In genomic region chr13:72400677-72401076, GRCm38 (mm10) we compare ENCODE assay signal across 8 mouse cellular contexts.
DNase-seq lines count a peak whose midpoint lies in the region; ATAC-seq and TF ChIP-seq lines count a peak whose summit lies in the region.

No protein-coding gene starts in this region.

- H3K4me2 ChIP-seq in intestine, embryonic 14.5 days (ENCODE audit: low read length) = no peak overlapping the region
- H3K4me2 ChIP-seq in intestine, postnatal 0 days (replicated peaks; ENCODE audit: low read depth) = no peak overlapping the region
- peak overlapping the region; percentile 16; the same call in 1 of the 2 replicates for H3K4me2 ChIP-seq in hindbrain, embryonic 16.5 days (ENCODE audit: low read length)
- peak overlapping the region; percentile 34 for H3K4me2 ChIP-seq in limb, embryonic 15.5 days

- no peaks in the 10 kb centered on the region for H3K9me3 ChIP-seq in intestine, embryonic 14.5 days (ENCODE audit: control insufficient read depth, low read length)
- H3K9me3 ChIP-seq in intestine, postnatal 0 days (ENCODE audit: control insufficient read depth) = no peaks in the 10 kb centered on the region
- H3K9me3 ChIP-seq in embryonic facial prominence, embryonic 10.5 days = no peaks in the 10 kb centered on the region
- no peaks in the 10 kb centered on the region for H3K9me3 ChIP-seq in hindbrain, embryonic 16.5 days (ENCODE audit: control insufficient read depth, low read length)
- no peaks in the 10 kb centered on the region for H3K9me3 ChIP-seq in limb, embryonic 15.5 days

- H3K4me1 ChIP-seq in intestine, embryonic 14.5 days (replicated peaks; ENCODE audit: control insufficient read depth, insufficient read depth, low read length) = peaks cover 6% of the 10 kb centered on the region; the same call in 1 of the 2 replicates
- H3K4me1 ChIP-seq in intestine, postnatal 0 days (replicated peaks; ENCODE audit: control insufficient read depth, insufficient read depth, low read length) = no peaks in the 10 kb centered on the region
- peaks cover 29% of the 10 kb centered on the region for H3K4me1 ChIP-seq in embryonic facial prominence, embryonic 10.5 days
- peaks cover 7% of the 10 kb centered on the region for H3K4me1 ChIP-seq in hindbrain, embryonic 16.5 days (ENCODE audit: control insufficient read depth, insufficient read depth, low read depth, low read length)
- H3K4me1 ChIP-seq in limb, embryonic 15.5 days = peaks cover 12% of the 10 kb centered on the region; the same call in 1 of the 2 replicates

- no peaks in the 10 kb centered on the region for H3K27me3 ChIP-seq in intestine, embryonic 14.5 days (replicated peaks; ENCODE audit: control insufficient read depth, insufficient read depth, low read length)
- H3K27me3 ChIP-seq in intestine, postnatal 0 days (replicated peaks; ENCODE audit: control insufficient read depth, insufficient read depth, low read length) = no peaks in the 10 kb centered on the region
- H3K27me3 ChIP-seq in embryonic facial prominence, embryonic 10.5 days (replicated peaks; ENCODE audit: low read depth, poor library complexity, severe bottlenecking) = 0 out of 2 replicates have a peak, but pooled peaks cover 8% of the 10 kb centered on the region
- H3K27me3 ChIP-seq in hindbrain, embryonic 16.5 days (replicated peaks; ENCODE audit: control insufficient read depth, insufficient read depth, low read length) = no peaks in the 10 kb centered on the region; the same call in 1 of the 2 replicates
- no peaks in the 10 kb centered on the region for H3K27me3 ChIP-seq in limb, embryonic 15.5 days

- H3K36me3 ChIP-seq in intestine, embryonic 14.5 days (ENCODE audit: control insufficient read depth, insufficient read depth, low read length) = no peaks in the 10 kb centered on the region
- no peaks in the 10 kb centered on the region for H3K36me3 ChIP-seq in intestine, postnatal 0 days (ENCODE audit: control insufficient read depth, insufficient read depth)
- H3K36me3 ChIP-seq in embryonic facial prominence, embryonic 10.5 days (replicated peaks) = no peaks in the 10 kb centered on the region
- H3K36me3 ChIP-seq in hindbrain, embryonic 16.5 days (ENCODE audit: control insufficient read depth, insufficient read depth, low read length) = no peaks in the 10 kb centered on the region
- H3K36me3 ChIP-seq in limb, embryonic 15.5 days = no peaks in the 10 kb centered on the region

- no peak for ATAC-seq in intestine, embryonic 14.5 days (replicated peaks; ENCODE audit: low FRiP score, low TSS enrichment, low read depth)
- ATAC-seq in intestine, postnatal 0 days = no peak
- ATAC-seq in hindbrain, embryonic 16.5 days = peak; percentile 83
- ATAC-seq in limb, embryonic 15.5 days (ENCODE audit: insufficient number of reproducible peaks, low FRiP score, low TSS enrichment, low read depth) = peak; percentile 68; the same call in 1 of the 2 replicates

- no peak overlapping the region for H3K9ac ChIP-seq in intestine, embryonic 14.5 days (ENCODE audit: low read length)
- H3K9ac ChIP-seq in intestine, postnatal 0 days (ENCODE audit: low read depth, low read length) = no peak overlapping the region
- no peak overlapping the region for H3K9ac ChIP-seq in hindbrain, embryonic 16.5 days (ENCODE audit: low read depth, low read length)
- no peak overlapping the region for H3K9ac ChIP-seq in limb, embryonic 15.5 days

- TF ChIP-seq CTCF in intestine, postnatal 0 days (IDR thresholded peaks at IDR 0.05; ENCODE audit: low read depth) = no peak

- H3K27ac ChIP-seq in intestine, embryonic 14.5 days (ENCODE audit: low read depth) = no peak overlapping the region
- H3K27ac ChIP-seq in intestine, postnatal 0 days (ENCODE audit: low read depth, low read length) = no peak overlapping the region
- peak overlapping the region; percentile 67; the same call in 1 of the 2 replicates for H3K27ac ChIP-seq in embryonic facial prominence, embryonic 10.5 days (replicated peaks)
- H3K27ac ChIP-seq in hindbrain, embryonic 16.5 days (ENCODE audit: low read depth, low read length) = no peak overlapping the region
- H3K27ac ChIP-seq in limb, embryonic 15.5 days = no peak overlapping the region

- WGBS in intestine, embryonic 14.5 days = 13% methylated on average over 10 of the region's 10 CpGs
- WGBS in intestine, postnatal 0 days = 25% methylated on average over 10 of the region's 10 CpGs
- WGBS in embryonic facial prominence, embryonic 10.5 days = 18% methylated on average over 10 of the region's 10 CpGs
- 19% methylated on average over 10 of the region's 10 CpGs for WGBS in hindbrain, embryonic 16.5 days
- 1% methylated on average over 10 of the region's 10 CpGs for WGBS in limb, embryonic 15.5 days

- H3K4me3 ChIP-seq in intestine, embryonic 14.5 days (ENCODE audit: low read depth, low read length) = no peak overlapping the region
- no peak overlapping the region for H3K4me3 ChIP-seq in intestine, postnatal 0 days (ENCODE audit: low read depth, low read length)
- peak overlapping the region; percentile 9; the same call in 1 of the 2 replicates for H3K4me3 ChIP-seq in embryonic facial prominence, embryonic 10.5 days
- no peak overlapping the region for H3K4me3 ChIP-seq in hindbrain, embryonic 16.5 days (ENCODE audit: low read length)
- no peak overlapping the region for H3K4me3 ChIP-seq in limb, embryonic 15.5 days

- DNase-seq in intestine, embryonic 14.5 days (ENCODE audit: low spot score) = peak; percentile 53
- DNase-seq in embryonic facial prominence, embryonic 10.5 days (ENCODE audit: low spot score) = peak; percentile 73
- no peak for DNase-seq in spleen, postnatal 36 days (ENCODE audit: low spot score in 2 of 2)
- no peak for DNase-seq in thymus, postnatal 36 days
- DNase-seq in gastrocnemius, postnatal 25 days = no peak

Comparison
In these comparisons a context has a peak if more than half of its experiments do, and no peak if none do; other contexts are left out.
1. ATAC-seq: peak in hindbrain, embryonic 16.5 days (single experiment) and limb, embryonic 15.5 days (single experiment); none in intestine, embryonic 14.5 days (single experiment) and intestine, postnatal 0 days (single experiment).
2. DNase-seq: peak in intestine, embryonic 14.5 days (single experiment) and embryonic facial prominence, embryonic 10.5 days (single experiment); none in spleen, postnatal 36 days (0 of 2), thymus, postnatal 36 days (0 of 2) and gastrocnemius, postnatal 25 days (single experiment).
3. H3K4me2 ChIP-seq: peak in hindbrain, embryonic 16.5 days (single experiment) and limb, embryonic 15.5 days (single experiment); none in intestine, embryonic 14.5 days (single experiment) and intestine, postnatal 0 days (single experiment).